Mouse (Mus musculus): ENCODE data around the gene Stx1b.

- TF ChIP-seq MAFK (IDR thresholded peaks at IDR 0.05; ENCODE audit: borderline replicate concordance, low read depth, low read length), result no peak
- TF ChIP-seq ZC3H11A (IDR thresholded peaks at IDR 0.05; ENCODE audit: low read depth, low read length), result no peak
- no peak for TF ChIP-seq RCOR1 (IDR thresholded peaks at IDR 0.05; ENCODE audit: low read depth, low read length)
- no peak for TF ChIP-seq E2F4 (IDR thresholded peaks at IDR 0.05; ENCODE audit: borderline replicate concordance, low read depth, low read length)
- TF ChIP-seq EP300 (IDR thresholded peaks at IDR 0.05; ENCODE audit: low read depth in 1 of 2, low read length in 2 of 2), result no peak
- no peak for TF ChIP-seq MAX (IDR thresholded peaks at IDR 0.05; ENCODE audit: low read length)
- TF ChIP-seq POLR2AphosphoS2 (IDR thresholded peaks at IDR 0.05; ENCODE audit: low read length), result no peak
Observed at GRCm38 (mm10) chr7:127869149-127869810, 44.9 kb upstream of the Stx1b start.

All from MEL (cell line).